Comparison of ENCODE assay signal across 8 mouse cellular contexts in the genomic region with DNA sequence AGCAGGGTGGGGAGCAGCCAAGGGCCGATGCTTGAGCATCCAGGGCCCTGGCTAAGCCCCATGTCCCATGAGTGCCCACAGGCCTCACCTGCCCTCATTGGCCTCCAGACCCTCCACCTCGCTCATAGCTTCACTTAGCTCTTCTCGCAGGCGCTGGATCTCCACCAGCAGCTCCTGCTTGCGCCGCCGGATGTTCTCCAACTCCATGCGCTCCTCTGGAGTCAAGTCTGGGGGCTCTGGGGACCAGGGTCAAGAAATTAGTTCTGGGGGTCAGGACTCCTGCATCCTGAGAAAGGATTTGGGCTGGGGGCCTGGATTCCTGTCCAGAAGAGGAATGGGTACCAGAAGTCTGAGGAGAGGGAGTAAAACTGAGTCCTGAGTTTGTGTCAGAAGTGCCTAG. TPM values are rescaled to one million over a fixed set of nuclear protein-coding genes. Genes with fewer than 3 reads are reported as not detected.
DNase-seq lines count a peak whose midpoint lies in the region; ATAC-seq and TF ChIP-seq lines count a peak whose summit lies in the region.
"Had no signal": no experiment of that assay in that cellular context is flagged by ENCODE, and none has a peak within 500 bp of the region (broad histone marks: within the 10 kb centered on the region; RNA-seq: fewer than 3 reads in every experiment).

No protein-coding gene starts in this region.

- no peak for TF ChIP-seq POLR2A in limb, embryonic 14.5 days (IDR thresholded peaks at IDR 0.05; ENCODE audit: borderline replicate concordance, extremely low read depth, insufficient read depth, insufficient read length)

- no peak for ATAC-seq in lung, postnatal 0 days
- ATAC-seq in forebrain, embryonic 14.5 days: no peak
- no peak for ATAC-seq in limb, embryonic 14.5 days (ENCODE audit: low FRiP score, low read depth)
- no peak for ATAC-seq in stomach, embryonic 16.5 days (ENCODE audit: insufficient read depth, low FRiP score)
- no peak for ATAC-seq in erythroid progenitor cell, adult 5-6 weeks (replicated peaks; ENCODE audit: low FRiP score, poor library complexity, severe bottlenecking)

- H3K36me3 ChIP-seq in lung, postnatal 0 days (ENCODE audit: insufficient read depth, low read length): peaks cover 41% of the 10 kb centered on the region
- peaks cover 50% of the 10 kb centered on the region for H3K36me3 ChIP-seq in forebrain, embryonic 14.5 days (ENCODE audit: control insufficient read depth, insufficient read depth, low read length)
- peaks cover 52% of the 10 kb centered on the region for H3K36me3 ChIP-seq in limb, embryonic 14.5 days (ENCODE audit: control insufficient read depth, insufficient read depth, low read length)
- peaks cover 21% of the 10 kb centered on the region for H3K36me3 ChIP-seq in stomach, embryonic 16.5 days (ENCODE audit: control insufficient read depth, insufficient read depth, low read length)

- peak overlapping the region; percentile 99; the same call in 1 of the 2 replicates for H3K4me3 ChIP-seq in lung, postnatal 0 days (ENCODE audit: low read depth, low read length)
- peak overlapping the region; percentile 92 for H3K4me3 ChIP-seq in forebrain, embryonic 14.5 days (ENCODE audit: low read depth, low read length)
- H3K4me3 ChIP-seq in limb, embryonic 14.5 days (replicated peaks; ENCODE audit: low read length): peak overlapping the region; percentile 90
- H3K4me3 ChIP-seq in stomach, embryonic 16.5 days (replicated peaks; ENCODE audit: low read length): peak overlapping the region; percentile 99

- WGBS in lung, postnatal 0 days: 74% methylated on average over 8 of the region's 8 CpGs
- WGBS in forebrain, embryonic 14.5 days: 90% methylated on average over 8 of the region's 8 CpGs
- WGBS in limb, embryonic 14.5 days: 80% methylated on average over 8 of the region's 8 CpGs
- 73% methylated on average over 8 of the region's 8 CpGs for WGBS in stomach, embryonic 16.5 days

- H3K9ac ChIP-seq in lung, postnatal 0 days (replicated peaks; ENCODE audit: low read depth): peak overlapping the region; percentile 98
- H3K9ac ChIP-seq in forebrain, embryonic 14.5 days (ENCODE audit: low read length): peak overlapping the region; percentile 100
- peak overlapping the region; percentile 99 for H3K9ac ChIP-seq in limb, embryonic 14.5 days (ENCODE audit: low read depth, low read length, severe bottlenecking)
- peak overlapping the region; percentile 100 for H3K9ac ChIP-seq in stomach, embryonic 16.5 days (ENCODE audit: low read length)

- H3K4me2 ChIP-seq in lung, postnatal 0 days (replicated peaks; ENCODE audit: low read depth, low read length): peak overlapping the region; percentile 89
- peak overlapping the region; percentile 94 for H3K4me2 ChIP-seq in forebrain, embryonic 14.5 days (ENCODE audit: low read length)
- peak overlapping the region; percentile 79 for H3K4me2 ChIP-seq in limb, embryonic 14.5 days (replicated peaks; ENCODE audit: low read depth, low read length, severe bottlenecking)
- peak overlapping the region; percentile 83 for H3K4me2 ChIP-seq in stomach, embryonic 16.5 days (ENCODE audit: low read depth, low read length)

- no peak for TF ChIP-seq CTCF in lung, postnatal 0 days (IDR thresholded peaks at IDR 0.05)

- no peak overlapping the region for H3K27ac ChIP-seq in lung, postnatal 0 days (ENCODE audit: low read length)
- H3K27ac ChIP-seq in forebrain, embryonic 14.5 days (ENCODE audit: low read depth, low read length): no peak overlapping the region
- H3K27ac ChIP-seq in limb, embryonic 14.5 days (replicated peaks; ENCODE audit: low read depth, low read length): no peak overlapping the region; the same call in 1 of the 2 replicates
- no peak overlapping the region for H3K27ac ChIP-seq in stomach, embryonic 16.5 days (ENCODE audit: low read length)

- no peak for TF ChIP-seq EP300 in lung, postnatal 0 days (IDR thresholded peaks at IDR 0.05)

- DNase-seq in lung, postnatal 0 days (ENCODE audit: low spot score): no peak
- DNase-seq in lung, adult 18-20 months: no peak
- no peak for DNase-seq in forebrain, embryonic 14.5 days (ENCODE audit: low spot score)
- no peak for DNase-seq in limb, embryonic 14.5 days (ENCODE audit: low spot score)
- DNase-seq in spleen, adult 18-20 months: no peak
- DNase-seq: adrenal gland, postnatal 36 days had no signal

- no peaks in the 10 kb centered on the region for H3K27me3 ChIP-seq in lung, postnatal 0 days (replicated peaks; ENCODE audit: insufficient read depth, low read length)
- no peaks in the 10 kb centered on the region for H3K27me3 ChIP-seq in forebrain, embryonic 14.5 days (replicated peaks; ENCODE audit: control insufficient read depth, insufficient read depth, low read length)
- H3K27me3 ChIP-seq in limb, embryonic 14.5 days (ENCODE audit: control insufficient read depth, insufficient read depth, low read length): no peaks in the 10 kb centered on the region
- H3K27me3 ChIP-seq in stomach, embryonic 16.5 days (ENCODE audit: control insufficient read depth, insufficient read depth, low read length): no peaks in the 10 kb centered on the region

- H3K4me1 ChIP-seq in lung, postnatal 0 days (ENCODE audit: insufficient read depth, low read depth, low read length): peaks cover 5% of the 10 kb centered on the region; the same call in 1 of the 2 replicates
- peaks cover 21% of the 10 kb centered on the region for H3K4me1 ChIP-seq in forebrain, embryonic 14.5 days (ENCODE audit: control insufficient read depth, insufficient read depth, low read length)
- H3K4me1 ChIP-seq in limb, embryonic 14.5 days (ENCODE audit: control insufficient read depth, insufficient read depth, low read length): peaks cover 18% of the 10 kb centered on the region
- H3K4me1 ChIP-seq in stomach, embryonic 16.5 days (ENCODE audit: control insufficient read depth, insufficient read depth, low read length): peaks cover 17% of the 10 kb centered on the region

- no peaks in the 10 kb centered on the region for H3K9me3 ChIP-seq in lung, postnatal 0 days (ENCODE audit: low read length)
- H3K9me3 ChIP-seq in forebrain, embryonic 14.5 days (replicated peaks; ENCODE audit: control insufficient read depth, low read length): no peaks in the 10 kb centered on the region
- no peaks in the 10 kb centered on the region for H3K9me3 ChIP-seq in limb, embryonic 14.5 days (ENCODE audit: control insufficient read depth, low read length)
- no peaks in the 10 kb centered on the region for H3K9me3 ChIP-seq in stomach, embryonic 16.5 days (replicated peaks; ENCODE audit: control insufficient read depth, low read length)

RNA-seq across cellular contexts. Expression of gene Cyth2, which starts 1.5 kb away (rescaled TPM):
- 105 and 113 TPM in 2 replicates for polyA plus RNA-seq in lung, postnatal 0 days (2015; fragmentation: Nextera tagmentation; extraction: Ambion mirVana)
- 286 TPM in 2 replicates for polyA plus RNA-seq in forebrain, embryonic 14.5 days (2014; fragmentation: Nextera tagmentation; extraction: Ambion mirVana)
- polyA plus RNA-seq in limb, embryonic 14.5 days (2012; rRNA removed): 100 and 105 TPM in 2 replicates
- 91.7 and 113 TPM in 2 replicates for polyA plus RNA-seq in limb, embryonic 14.5 days (2014; fragmentation: Nextera tagmentation; extraction: Ambion mirVana)
- polyA plus RNA-seq in stomach, embryonic 16.5 days (2015; fragmentation: Nextera tagmentation; extraction: Ambion mirVana): 75.6 and 82.6 TPM in 2 replicates
- 20.5 and 29.8 TPM in 2 replicates for total RNA-seq in erythroid progenitor cell, adult 5-6 weeks (2015; ENCODE audit: low replicate concordance)
- total RNA-seq in erythroid progenitor cell, adult 5-6 weeks (2017; ENCODE audit: low replicate concordance): 43.8 and 48.9 TPM in 2 replicates

RNA-seq across cellular contexts. Expression of gene Kcnj14, which starts 11.7 kb away (rescaled TPM):
- 0.20 and 0.35 TPM in 2 replicates for polyA plus RNA-seq in lung, postnatal 0 days (2015; fragmentation: Nextera tagmentation; extraction: Ambion mirVana)
- 0.41 and 0.78 TPM in 2 replicates for polyA plus RNA-seq in forebrain, embryonic 14.5 days (2014; fragmentation: Nextera tagmentation; extraction: Ambion mirVana)
- polyA plus RNA-seq in limb, embryonic 14.5 days (2012; rRNA removed): 1.7 and 3.5 TPM in 2 replicates
- polyA plus RNA-seq in limb, embryonic 14.5 days (2014; fragmentation: Nextera tagmentation; extraction: Ambion mirVana): 1.1 and 1.4 TPM in 2 replicates
- 0.91 and 0.98 TPM in 2 replicates for polyA plus RNA-seq in stomach, embryonic 16.5 days (2015; fragmentation: Nextera tagmentation; extraction: Ambion mirVana)
- total RNA-seq in erythroid progenitor cell, adult 5-6 weeks (2015; ENCODE audit: low replicate concordance): not detected in 2 replicates
- total RNA-seq in erythroid progenitor cell, adult 5-6 weeks (2017; ENCODE audit: low replicate concordance): not detected in 2 replicates

RNA-seq across cellular contexts. Expression of gene Grwd1, which starts 17.8 kb away (rescaled TPM):
- polyA plus RNA-seq in lung, postnatal 0 days (2015; fragmentation: Nextera tagmentation; extraction: Ambion mirVana): 14.8 and 15.1 TPM in 2 replicates
- polyA plus RNA-seq in forebrain, embryonic 14.5 days (2014; fragmentation: Nextera tagmentation; extraction: Ambion mirVana): 45.2 and 46.7 TPM in 2 replicates
- 33.7 and 38.7 TPM in 2 replicates for polyA plus RNA-seq in limb, embryonic 14.5 days (2012; rRNA removed)
- 62.4 and 62.9 TPM in 2 replicates for polyA plus RNA-seq in limb, embryonic 14.5 days (2014; fragmentation: Nextera tagmentation; extraction: Ambion mirVana)
- 50.3 and 53.7 TPM in 2 replicates for polyA plus RNA-seq in stomach, embryonic 16.5 days (2015; fragmentation: Nextera tagmentation; extraction: Ambion mirVana)
- total RNA-seq in erythroid progenitor cell, adult 5-6 weeks (2015; ENCODE audit: low replicate concordance): 2.5 and 2.9 TPM in 2 replicates
- total RNA-seq in erythroid progenitor cell, adult 5-6 weeks (2017; ENCODE audit: low replicate concordance): 0.23 and 4.0 TPM in 2 replicates

RNA-seq across cellular contexts. Expression of gene Sult2b1, which starts 28.5 kb away (rescaled TPM):
- 3.2 and 3.7 TPM in 2 replicates for polyA plus RNA-seq in lung, postnatal 0 days (2015; fragmentation: Nextera tagmentation; extraction: Ambion mirVana)
- 4.0 and 5.4 TPM in 2 replicates for polyA plus RNA-seq in forebrain, embryonic 14.5 days (2014; fragmentation: Nextera tagmentation; extraction: Ambion mirVana)
- polyA plus RNA-seq in limb, embryonic 14.5 days (2012; rRNA removed): 5.3 and 8.9 TPM in 2 replicates
- polyA plus RNA-seq in limb, embryonic 14.5 days (2014; fragmentation: Nextera tagmentation; extraction: Ambion mirVana): 19.0 and 31.7 TPM in 2 replicates
- 32.7 and 46.5 TPM in 2 replicates for polyA plus RNA-seq in stomach, embryonic 16.5 days (2015; fragmentation: Nextera tagmentation; extraction: Ambion mirVana)
- not detected in 2 replicates for total RNA-seq in erythroid progenitor cell, adult 5-6 weeks (2015; ENCODE audit: low replicate concordance)
- not detected in 2 replicates for total RNA-seq in erythroid progenitor cell, adult 5-6 weeks (2017; ENCODE audit: low replicate concordance)

RNA-seq across cellular contexts. Expression of gene Lmtk3, which starts 29.4 kb away (rescaled TPM):
- polyA plus RNA-seq in lung, postnatal 0 days (2015; fragmentation: Nextera tagmentation; extraction: Ambion mirVana): 0.10 and 0.11 TPM in 2 replicates
- polyA plus RNA-seq in forebrain, embryonic 14.5 days (2014; fragmentation: Nextera tagmentation; extraction: Ambion mirVana): 11.8 and 18.4 TPM in 2 replicates
- polyA plus RNA-seq in limb, embryonic 14.5 days (2012; rRNA removed): 46.2 and 70.5 TPM in 2 replicates
- polyA plus RNA-seq in limb, embryonic 14.5 days (2014; fragmentation: Nextera tagmentation; extraction: Ambion mirVana): 1.8 and 2.8 TPM in 2 replicates
- polyA plus RNA-seq in stomach, embryonic 16.5 days (2015; fragmentation: Nextera tagmentation; extraction: Ambion mirVana): 0.53 and 0.99 TPM in 2 replicates
- not detected in 2 replicates for total RNA-seq in erythroid progenitor cell, adult 5-6 weeks (2015; ENCODE audit: low replicate concordance)
- not detected in 2 replicates for total RNA-seq in erythroid progenitor cell, adult 5-6 weeks (2017; ENCODE audit: low replicate concordance)
